Mouse (Mus musculus): ENCODE results near the gene Clmn.

Gene Clmn

DNA sequence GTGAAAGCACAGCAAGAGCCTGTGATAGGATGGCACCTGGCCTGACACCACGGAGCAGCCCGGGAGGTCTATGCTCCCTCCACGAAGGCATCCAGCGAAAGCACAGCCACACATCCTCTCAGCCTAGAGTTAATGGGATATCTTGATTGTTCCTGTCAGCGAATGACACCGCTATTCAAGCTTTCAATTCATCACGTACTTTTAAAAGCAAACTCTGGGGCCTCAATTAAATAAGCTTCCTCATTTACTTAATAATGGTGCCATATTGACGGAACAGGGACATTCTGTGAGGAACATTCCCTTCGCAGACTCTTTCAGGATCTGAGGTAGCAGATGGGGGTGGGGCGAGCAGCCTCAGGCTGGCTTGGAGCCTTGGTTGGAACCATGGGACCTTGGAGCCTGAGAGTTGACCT, 14.7 kb upstream of the Clmn start:
- no peak for DNase-seq (ENCODE audit: low spot score in 2 of 2)

DNA sequence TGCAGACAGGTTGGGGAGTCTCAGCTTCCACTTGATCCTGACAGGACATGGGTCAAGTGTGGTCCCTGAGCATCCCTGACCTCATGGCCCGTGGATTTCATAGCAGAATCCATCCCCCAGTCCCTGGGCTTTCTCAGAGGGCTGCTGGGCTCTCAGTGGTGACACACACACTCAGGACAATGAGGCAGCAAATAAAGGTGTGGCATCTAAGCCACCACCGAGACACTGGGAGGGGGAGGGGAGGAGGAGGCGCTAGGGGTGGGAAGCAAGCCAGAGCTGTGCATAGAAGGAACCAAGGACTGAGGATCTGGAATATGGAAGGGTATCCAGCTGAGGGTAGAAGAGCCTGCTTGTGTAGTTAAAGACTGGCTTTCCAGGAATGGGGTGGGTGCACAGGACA, 11.2 kb upstream of the Clmn start:
- DNase-seq (ENCODE audit: low spot score in 2 of 2): no peak

DNA sequence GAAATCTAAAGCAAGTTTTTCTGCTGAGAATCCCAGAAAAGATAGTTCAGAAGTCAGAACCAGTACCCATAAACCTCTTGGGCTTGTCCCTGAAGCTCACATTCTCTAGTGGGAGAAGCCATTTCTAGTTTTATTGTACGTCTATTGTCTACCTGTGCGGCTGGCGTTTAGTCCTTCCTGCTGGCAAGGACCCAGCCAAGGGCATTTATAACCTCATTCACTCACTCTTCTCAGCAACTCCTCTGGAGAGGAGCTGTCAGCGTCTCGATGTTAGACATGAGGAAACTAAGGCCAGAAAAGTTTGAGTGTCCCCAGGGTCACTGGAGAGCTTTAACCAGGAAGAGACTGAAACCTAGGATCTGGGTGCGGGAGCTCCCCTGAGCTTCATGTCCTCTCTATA, 7.1 kb upstream of the Clmn start:
- DNase-seq (ENCODE audit: low spot score in 2 of 2): no peak

DNA sequence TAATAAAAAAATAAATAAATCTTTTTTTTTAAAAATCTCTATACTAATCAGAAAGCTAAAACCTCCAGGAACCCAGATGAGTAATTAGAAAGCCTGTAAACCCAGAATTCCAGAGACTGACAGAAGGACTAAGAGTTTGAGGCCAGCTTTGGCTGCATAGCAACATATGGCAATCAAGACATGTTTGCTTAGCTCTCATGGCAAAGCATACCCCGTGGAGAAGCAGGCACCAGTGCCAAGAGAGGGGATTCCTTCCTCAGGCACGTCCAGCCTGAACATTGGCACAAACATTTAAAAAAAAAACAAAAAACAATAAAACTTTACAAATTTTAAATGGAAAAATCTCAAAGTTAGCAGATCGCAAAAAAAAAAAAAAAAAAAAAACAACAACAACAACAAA, 4.9 kb upstream of the Clmn start:
- no peak for DNase-seq (ENCODE audit: low spot score in 2 of 2)

GRCm38 (mm10) chr12:104868430-104868829, 3.6 kb upstream of the Clmn start:
- no peak for DNase-seq (ENCODE audit: low spot score in 2 of 2)

DNA sequence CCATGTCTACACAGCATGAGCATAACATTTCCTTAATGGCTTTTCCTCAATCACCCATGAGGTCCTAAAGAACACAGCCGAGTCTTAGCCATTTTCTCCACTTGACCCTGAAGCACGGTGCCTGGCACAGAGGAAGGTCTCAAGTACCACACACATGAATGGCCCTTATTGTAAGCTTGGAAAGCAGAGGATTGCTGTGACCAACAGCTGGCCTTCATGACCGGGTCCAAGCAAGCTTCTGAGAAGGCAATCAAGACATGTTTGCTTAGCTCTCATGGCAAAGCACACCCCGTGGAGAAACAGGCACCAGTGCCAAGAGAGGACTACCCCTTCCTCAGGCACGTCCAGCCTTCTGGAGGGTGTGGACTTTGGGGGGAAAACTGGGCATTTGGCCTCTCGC, 3.0 kb upstream of the Clmn start:
- no peak for DNase-seq (ENCODE audit: low spot score in 2 of 2)

GRCm38 (mm10) chr12:104865166-104865535, 275 bp upstream of the Clmn start:
- no peak for DNase-seq (ENCODE audit: low spot score in 2 of 2)

DNA sequence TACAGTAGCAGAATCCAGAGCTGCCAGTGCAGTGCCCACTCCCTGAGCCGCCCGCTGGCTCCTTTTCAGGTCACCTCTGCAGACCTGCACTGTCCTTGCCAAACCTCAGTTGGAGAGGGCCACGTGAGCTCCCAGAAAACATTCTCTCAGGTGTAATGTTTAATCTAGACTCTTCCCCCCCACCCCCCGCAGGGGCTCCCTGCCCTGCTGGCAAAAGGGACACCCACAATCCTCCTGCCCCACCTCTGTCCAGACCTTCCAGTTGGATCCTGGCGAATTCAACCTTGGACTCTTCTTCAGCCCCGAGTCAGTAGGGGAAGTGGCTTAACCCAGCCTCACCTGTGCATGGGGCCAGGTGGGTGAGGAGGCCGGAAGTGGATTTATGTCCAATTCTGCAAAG, 1.2 kb downstream of the Clmn start:
- no peak for DNase-seq (ENCODE audit: low spot score in 2 of 2)

GRCm38 (mm10) chr12:104859140-104859539, 5.7 kb downstream of the Clmn start:
- DNase-seq (ENCODE audit: low spot score in 2 of 2): peak; percentile 44 to 62

DNA sequence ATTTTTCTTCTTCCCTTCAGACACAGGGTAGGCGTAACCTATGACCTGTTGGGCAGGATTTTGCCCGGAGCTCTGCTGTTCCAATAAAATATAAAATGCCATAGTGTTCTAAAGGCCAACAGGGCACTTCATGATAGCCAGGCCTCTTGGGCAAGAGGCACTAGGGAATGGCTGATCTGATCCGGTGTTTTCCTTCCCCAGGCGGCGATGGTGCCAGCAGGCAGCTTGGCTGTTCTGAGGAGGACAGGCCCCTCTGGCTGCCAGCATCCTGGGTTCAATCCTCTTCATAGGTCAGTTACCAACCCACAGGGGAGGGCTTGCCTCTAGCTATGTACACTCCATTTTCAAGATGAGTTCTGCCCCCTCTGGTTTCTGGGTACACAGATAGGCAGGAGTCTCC, 6.1 kb downstream of the Clmn start:
- no peak for DNase-seq (ENCODE audit: low spot score in 2 of 2)

DNA sequence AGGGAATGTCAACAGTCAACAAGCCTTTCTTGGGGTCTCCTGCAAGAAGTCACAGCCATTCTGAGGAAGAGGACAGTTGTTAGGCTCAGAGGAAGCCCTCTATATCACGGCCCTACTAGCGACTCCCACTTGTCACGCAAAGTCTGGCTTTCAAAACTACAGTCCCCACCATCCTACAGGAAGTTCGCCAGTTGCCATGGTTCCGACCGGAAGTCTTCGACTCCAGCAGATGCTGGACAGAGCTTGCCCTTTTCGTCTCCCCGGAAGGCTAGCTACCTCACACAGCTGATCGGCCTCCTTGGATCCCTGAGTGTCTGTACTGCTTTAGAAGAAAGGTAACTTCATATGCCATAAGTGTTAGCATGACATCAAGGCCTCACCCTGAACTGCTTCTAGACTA, 7.3 kb downstream of the Clmn start:
- DNase-seq (ENCODE audit: low spot score in 2 of 2): no peak

DNA sequence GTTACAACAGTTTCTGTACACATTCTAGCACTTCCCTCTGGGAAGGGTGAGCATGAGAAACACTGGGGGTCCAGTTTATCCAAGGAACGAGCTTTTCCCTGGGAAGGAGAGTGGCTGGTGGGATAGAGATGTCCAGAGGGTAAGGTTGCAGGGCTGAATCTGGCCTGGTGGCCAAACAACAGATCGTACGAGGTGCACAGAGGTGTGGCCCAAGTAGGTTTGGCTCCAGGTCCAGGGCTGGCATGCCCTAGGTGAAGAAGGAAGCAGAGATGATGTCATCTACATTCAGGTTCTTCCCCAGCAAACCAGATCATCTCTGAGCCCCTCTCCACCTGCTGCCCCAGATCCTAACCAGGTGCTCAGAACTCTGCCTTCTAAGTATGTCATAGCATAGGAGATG, 8.3 kb downstream of the Clmn start:
- no peak for DNase-seq (ENCODE audit: low spot score in 2 of 2)

DNA sequence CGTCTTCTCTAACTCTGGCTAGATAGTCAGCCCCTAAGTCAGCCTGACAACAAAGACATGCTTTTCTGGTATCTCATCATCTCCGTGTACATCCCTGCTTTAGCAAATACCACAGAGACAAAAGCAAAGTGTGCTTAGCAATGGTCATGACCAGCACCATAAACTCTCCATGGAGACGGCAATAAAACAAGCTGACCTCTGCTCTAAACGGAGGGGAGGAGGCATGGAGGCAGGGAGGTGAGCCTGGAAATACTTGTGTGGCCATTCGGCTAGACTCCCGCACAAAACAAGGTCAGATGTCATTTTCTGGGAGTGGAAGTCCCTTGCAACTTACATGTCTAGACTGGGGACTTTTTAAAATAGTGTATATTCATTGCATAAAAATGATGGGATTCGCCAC, 9.3 kb downstream of the Clmn start:
- no peak for DNase-seq (ENCODE audit: low spot score in 2 of 2)

DNA sequence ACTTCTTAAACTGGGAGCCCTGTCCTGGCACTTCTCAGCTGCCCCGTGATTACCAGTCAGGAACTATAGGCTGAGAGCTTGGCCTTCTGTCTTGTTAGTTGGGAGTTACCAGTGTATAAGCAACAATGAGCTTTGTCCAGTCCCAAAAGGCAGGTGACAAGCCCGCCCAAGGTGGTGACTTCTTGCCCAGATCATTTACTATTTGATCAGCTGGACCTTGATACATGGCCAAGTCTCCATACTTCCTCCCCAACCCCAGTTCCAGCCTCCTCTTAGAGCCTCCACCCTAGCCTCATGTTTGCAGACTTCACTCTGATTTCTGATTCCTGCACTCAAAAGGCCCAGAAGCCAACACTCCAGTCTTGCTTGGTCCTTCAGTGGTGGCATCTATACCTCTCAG, 10.1 kb downstream of the Clmn start:
- DNase-seq (ENCODE audit: low spot score in 2 of 2): no peak

GRCm38 (mm10) chr12:104853374-104853773, 11.5 kb downstream of the Clmn start:
- no peak for DNase-seq (ENCODE audit: low spot score in 2 of 2)

- no peak for DNase-seq (ENCODE audit: low spot score in 2 of 2)
Measured at GRCm38 (mm10) chr12:104851711-104852508, 13.0 kb downstream of the Clmn start.

GRCm38 (mm10) chr12:104850119-104850518, 14.8 kb downstream of the Clmn start:
- no peak for DNase-seq (ENCODE audit: low spot score in 2 of 2)

DNA sequence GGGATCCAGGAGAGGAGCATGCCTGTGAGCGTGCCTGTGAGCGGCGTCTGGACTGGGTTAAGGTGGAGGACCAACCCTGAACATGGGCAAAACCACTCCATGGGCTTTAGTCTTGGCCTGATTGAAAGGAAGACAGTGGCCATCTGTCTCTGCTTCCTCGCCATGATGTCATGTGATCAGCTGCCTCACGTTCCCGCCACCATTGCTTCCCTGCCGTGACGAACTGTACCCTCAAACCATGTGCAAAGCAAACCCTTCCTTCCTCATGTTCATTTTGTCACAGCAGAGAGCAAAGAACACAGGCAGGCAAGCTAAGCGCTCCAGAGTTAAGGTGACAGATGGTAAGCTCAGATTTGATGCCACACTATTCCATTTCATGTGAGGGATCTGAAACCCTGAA, 16.2 kb downstream of the Clmn start:
- no peak for DNase-seq (ENCODE audit: low spot score in 2 of 2)

- DNase-seq (ENCODE audit: low spot score in 2 of 2): no peak
Measured at GRCm38 (mm10) chr12:104847227-104847626, 17.6 kb downstream of the Clmn start.

- no peak for DNase-seq (ENCODE audit: low spot score in 2 of 2)
Measured at GRCm38 (mm10) chr12:104845707-104846106, 19.2 kb downstream of the Clmn start.

DNA sequence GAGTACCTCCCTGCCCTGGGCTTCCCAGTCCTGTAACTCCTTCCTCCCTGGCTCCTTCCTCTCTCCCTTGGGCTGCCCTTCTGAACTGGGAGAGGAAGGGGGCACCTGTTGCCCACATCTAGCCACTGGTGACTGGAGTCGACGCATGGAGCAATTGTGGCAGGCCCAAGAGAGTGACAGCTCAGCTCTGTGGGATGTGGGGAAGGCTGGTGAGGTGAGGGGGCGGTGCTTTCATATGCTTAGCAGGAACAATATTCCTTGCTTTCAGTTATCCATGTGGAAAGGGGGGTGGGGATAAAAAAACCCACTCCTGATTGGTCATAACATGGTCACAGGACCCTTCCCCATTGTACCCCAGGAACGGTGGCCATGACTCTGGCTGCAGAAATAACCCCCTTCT, 19.9 kb downstream of the Clmn start:
- DNase-seq (ENCODE audit: low spot score in 2 of 2): no peak

DNA sequence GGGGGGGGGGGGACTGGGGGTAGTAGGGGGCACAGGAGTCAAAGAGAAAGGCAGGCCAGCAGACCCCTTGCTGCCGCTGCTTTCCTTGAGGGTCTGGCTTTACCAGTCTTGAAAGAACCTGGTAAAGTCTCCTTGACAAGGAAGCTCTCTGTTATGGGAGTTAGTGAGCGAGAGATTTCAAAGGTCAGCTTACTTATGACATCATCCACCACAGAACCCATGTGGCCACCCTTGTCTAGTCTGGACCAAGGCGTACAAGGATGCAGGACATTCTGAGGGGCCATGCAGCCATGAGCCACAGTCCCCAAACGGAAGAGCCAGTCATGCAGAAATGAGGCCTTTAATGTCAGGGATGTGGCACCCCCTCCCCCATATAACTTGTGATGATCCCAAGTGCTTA, 20.6 kb downstream of the Clmn start:
- DNase-seq (ENCODE audit: low spot score in 2 of 2): no peak

DNA sequence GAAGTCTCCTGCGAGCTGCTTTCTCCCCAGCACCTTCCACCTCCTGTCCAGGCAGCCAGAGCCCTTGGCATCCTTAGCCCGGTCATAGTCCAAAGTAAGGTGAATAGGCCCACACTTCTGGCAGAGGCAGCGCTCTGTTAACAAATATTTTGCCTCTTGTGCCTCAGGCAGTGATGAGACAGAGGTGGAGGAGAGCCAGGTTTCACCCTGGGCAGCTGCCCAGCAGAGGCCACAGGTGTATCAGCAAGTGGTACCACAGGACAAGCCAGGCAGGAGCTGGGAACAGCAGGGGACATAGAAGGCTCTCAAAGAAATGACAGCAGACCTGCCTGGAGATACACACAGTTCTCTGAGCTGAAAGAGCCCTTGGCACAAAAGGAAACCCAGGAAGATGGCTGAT, 23.6 kb downstream of the Clmn start:
- DNase-seq (ENCODE audit: low spot score in 2 of 2): no peak

- DNase-seq (ENCODE audit: low spot score in 2 of 2): peak in 1 of 2 experiments; percentile 49
Measured at GRCm38 (mm10) chr12:104838987-104839386, 25.9 kb downstream of the Clmn start.

Measured in frontal cortex, postnatal 36 days (tissue).